Comparison of ENCODE assay signal across 9 mouse cellular contexts in genomic region chr5:92554891-92555511, GRCm38 (mm10). TPM values are rescaled to one million over a fixed set of nuclear protein-coding genes. Genes with fewer than 3 reads are reported as not detected.
DNase-seq lines count a peak whose midpoint lies in the region; ATAC-seq and TF ChIP-seq lines count a peak whose summit lies in the region.
"Had no signal": no experiment of that assay in that cellular context is flagged by ENCODE, and none has a peak within 500 bp of the region (broad histone marks: within the 10 kb centered on the region; RNA-seq: fewer than 3 reads in every experiment).

TSS of gene Fam47e (plus strand) at chr5:92555069.

- no peaks in the 10 kb centered on the region for H3K9me3 ChIP-seq in forebrain, embryonic 15.5 days
- no peaks in the 10 kb centered on the region for H3K9me3 ChIP-seq in forebrain, embryonic 10.5 days
- H3K9me3 ChIP-seq in E14TG2a.4 (ENCODE audit: low read length) = no peaks in the 10 kb centered on the region
- H3K9me3 ChIP-seq: limb, embryonic 15.5 days had no signal

- intact Hi-C loops in left cerebral cortex, postnatal 25 days (cut with DNase I) = loop anchor here (5.0 kb wide), 1 partner anchor 48 kb away; the partner anchor contains the start of gene Scarb2

- no peaks in the 10 kb centered on the region for H3K4me1 ChIP-seq in forebrain, embryonic 15.5 days
- no peaks in the 10 kb centered on the region for H3K4me1 ChIP-seq in forebrain, embryonic 10.5 days
- H3K4me1 ChIP-seq in E14TG2a.4 (replicated peaks; ENCODE audit: low read depth, low read length) = 0 out of 2 replicates have a peak, but pooled peaks cover 4% of the 10 kb centered on the region
- H3K4me1 ChIP-seq: limb, embryonic 15.5 days had no signal

- ATAC-seq in forebrain, embryonic 15.5 days (replicated peaks) = peak; percentile 74

- 75% methylated on average over 16 of the region's 16 CpGs for WGBS in forebrain, embryonic 15.5 days
- WGBS in forebrain, embryonic 10.5 days = 82% methylated on average over 16 of the region's 16 CpGs

- no peak for DNase-seq in forebrain, embryonic 10.5 days (ENCODE audit: extremely low spot score, low spot score)
- DNase-seq in frontal cortex, postnatal 25 days (ENCODE audit: low spot score in 2 of 2) = peak; percentile 11 to 40
- DNase-seq in left cerebral cortex, postnatal 25 days (ENCODE audit: low spot score in 2 of 2) = peak; percentile 40 to 83
- DNase-seq in adrenal gland, postnatal 25 days = no peak
- DNase-seq in thymus, adult 18-20 months = no peak
- DNase-seq in retina, embryonic 14.5 days (ENCODE audit: low spot score) = no peak

- H3K4me2 ChIP-seq in forebrain, embryonic 15.5 days (replicated peaks) = no peak within 1 kb of the TSS
- H3K4me2 ChIP-seq: limb, embryonic 15.5 days had no signal

- no peak within 1 kb of the TSS for H3K27ac ChIP-seq in forebrain, embryonic 15.5 days (replicated peaks)
- no peak within 1 kb of the TSS for H3K27ac ChIP-seq in forebrain, embryonic 10.5 days
- H3K27ac ChIP-seq: limb, embryonic 15.5 days had no signal

- H3K27me3 ChIP-seq in forebrain, embryonic 15.5 days = no peaks in the 10 kb centered on the region
- no peaks in the 10 kb centered on the region for H3K27me3 ChIP-seq in forebrain, embryonic 10.5 days (ENCODE audit: poor library complexity, severe bottlenecking)
- H3K27me3 ChIP-seq in E14TG2a.4 (ENCODE audit: insufficient read depth, low read length) = peaks cover 5% of the 10 kb centered on the region
- H3K27me3 ChIP-seq: limb, embryonic 15.5 days had no signal

- no peak for TF ChIP-seq CTCF in E14TG2a.4 (conservative IDR thresholded peaks at IDR 0.05; ENCODE audit: low read length)

- no peaks in the 10 kb centered on the region for H3K36me3 ChIP-seq in forebrain, embryonic 15.5 days
- H3K36me3 ChIP-seq in forebrain, embryonic 10.5 days (replicated peaks) = no peaks in the 10 kb centered on the region
- H3K36me3 ChIP-seq in E14TG2a.4 (ENCODE audit: insufficient read depth, low read length) = no peaks in the 10 kb centered on the region
- H3K36me3 ChIP-seq: limb, embryonic 15.5 days had no signal

- no peak within 1 kb of the TSS for H3K4me3 ChIP-seq in forebrain, embryonic 15.5 days
- no peak within 1 kb of the TSS for H3K4me3 ChIP-seq in forebrain, embryonic 10.5 days
- H3K4me3 ChIP-seq in E14TG2a.4 (replicated peaks; ENCODE audit: low read length) = peak within 1 kb of the TSS; percentile 67
- H3K4me3 ChIP-seq: limb, embryonic 15.5 days had no signal

- H3K9ac ChIP-seq in forebrain, embryonic 15.5 days (replicated peaks) = no peak within 1 kb of the TSS
- H3K9ac ChIP-seq: limb, embryonic 15.5 days had no signal

RNA-seq across cellular contexts. Expression of gene Fam47e, which starts in this region (rescaled TPM):
- polyA plus RNA-seq in forebrain, embryonic 15.5 days (2015; fragmentation: Nextera tagmentation; extraction: Ambion mirVana) = 0.42 and 0.69 TPM in 2 replicates
- not detected in 2 replicates for polyA plus RNA-seq in forebrain, embryonic 10.5 days (2016; fragmentation: Nextera tagmentation; extraction: Ambion mirVana)
- under 1 TPM; 0.30 to 0.34 TPM for total RNA-seq in left cerebral cortex, postnatal 25 days (2021)
- total RNA-seq in adrenal gland, postnatal 25 days (2021) = not detected in 2 replicates
- polyA plus RNA-seq: limb, embryonic 15.5 days had no signal

Comparison
In these comparisons a context has a peak if more than half of its experiments do, and no peak if none do; other contexts are left out.
1. Peak in ATAC-seq in forebrain, embryonic 15.5 days; RNA of the gene not detected or under 1 TPM.
2. Peak in DNase-seq in left cerebral cortex, postnatal 25 days; RNA of the gene not detected or under 1 TPM.
3. DNase-seq: peak in frontal cortex, postnatal 25 days (2 of 2); none in forebrain, embryonic 10.5 days (single experiment), adrenal gland, postnatal 25 days (single experiment), thymus, adult 18-20 months (0 of 2) and retina, embryonic 14.5 days (single experiment).